Mouse (Mus musculus): ENCODE data around the gene Mief2.

DNA sequence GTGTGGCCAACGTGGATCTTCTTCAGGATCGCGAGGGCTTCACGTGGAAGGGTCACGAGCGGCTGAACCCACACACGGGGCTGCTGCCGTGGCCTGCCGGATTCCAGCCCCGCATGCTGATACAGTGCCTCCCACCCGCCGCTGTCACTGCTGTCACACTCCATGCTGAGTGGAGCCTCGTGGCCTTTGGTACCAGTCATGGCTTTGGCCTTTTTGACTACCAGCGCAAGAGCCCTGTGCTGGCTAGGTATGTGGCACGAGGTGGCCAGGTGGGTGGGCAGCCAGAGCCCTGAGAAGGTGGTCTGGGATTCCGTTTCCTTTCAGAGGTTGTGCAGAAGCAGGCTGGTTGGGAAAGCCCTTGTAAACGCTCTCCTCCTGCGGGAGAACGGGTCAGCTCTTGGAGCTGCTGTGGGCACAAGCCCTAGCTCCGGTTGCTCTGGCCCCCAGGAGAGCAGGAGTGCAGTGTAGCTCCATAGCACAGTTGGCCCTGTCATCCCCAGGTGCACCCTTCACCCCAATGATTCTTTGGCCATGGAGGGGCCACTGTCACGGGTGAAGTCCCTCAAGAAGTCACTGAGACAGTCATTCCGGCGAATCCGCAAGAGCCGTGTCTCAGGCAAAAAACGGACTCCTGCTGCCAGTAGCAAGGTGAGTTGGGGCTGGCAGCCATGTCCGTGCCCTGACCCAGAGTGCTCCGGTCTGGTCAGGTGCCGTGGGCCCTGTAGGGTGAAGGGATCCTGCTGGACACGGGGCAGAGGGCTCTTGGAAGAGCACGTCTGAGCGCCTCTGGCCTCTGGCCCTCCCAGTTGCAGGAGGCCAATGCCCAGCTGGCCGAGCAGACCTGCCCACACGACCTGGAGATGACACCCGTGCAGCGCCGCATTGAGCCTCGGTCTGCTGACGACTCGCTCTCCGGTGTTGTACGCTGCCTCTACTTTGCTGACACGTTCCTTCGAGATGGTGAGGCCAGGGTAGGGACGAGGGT, 18.4 kb upstream of the Mief2 start:
- no peak for TF ChIP-seq CTCF (IDR thresholded peaks at IDR 0.05; ENCODE audit: borderline replicate concordance, insufficient read depth, low read depth, low read length)
- no peak for TF ChIP-seq POLR2A (IDR thresholded peaks at IDR 0.05; ENCODE audit: borderline replicate concordance, insufficient read depth, low read length)

All from cerebellum, adult 2 months (tissue).